Mouse (Mus musculus): ENCODE data around the gene Brd3os.

DNA sequence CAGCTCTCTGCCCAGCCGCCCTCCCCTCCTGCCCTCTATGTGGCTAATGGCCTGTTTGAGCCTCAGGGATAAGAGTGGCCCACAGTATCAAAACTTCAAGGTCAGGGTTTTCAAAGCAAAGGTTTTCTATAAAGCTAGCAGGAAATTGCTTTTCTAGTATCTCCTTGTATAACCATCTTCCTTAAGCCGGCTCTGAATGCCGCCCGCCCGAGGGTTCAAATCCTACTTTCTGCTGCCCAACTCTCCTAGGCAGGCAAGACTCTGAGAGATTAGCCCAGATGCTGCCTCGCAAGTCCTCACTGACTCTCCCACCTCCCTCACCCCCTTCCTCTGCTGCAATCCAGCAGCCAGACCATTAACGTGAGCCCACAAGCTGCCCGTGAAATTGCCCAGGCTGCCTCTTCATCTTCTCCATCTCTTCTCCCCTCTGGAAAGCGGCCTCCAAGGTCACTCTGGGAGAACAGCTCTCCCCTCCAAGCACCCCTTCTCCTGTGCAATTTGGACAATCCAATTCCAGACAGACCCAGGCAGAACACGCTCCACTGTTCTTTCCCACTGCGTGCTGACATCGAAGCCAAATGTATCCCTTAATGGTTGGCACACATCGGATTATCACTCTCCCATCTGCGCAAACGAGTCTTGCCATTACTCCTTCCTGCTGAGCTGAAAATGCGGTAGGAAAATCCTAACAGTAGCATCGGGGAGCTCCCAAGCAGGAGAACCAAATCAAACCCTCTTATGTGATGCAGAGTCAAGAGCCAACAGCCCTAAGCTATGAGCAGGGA lies 45.3 kb upstream of the Brd3os start:
- TF ChIP-seq CTCF (conservative IDR thresholded peaks at IDR 0.05; ENCODE audit: insufficient read depth, insufficient read length, low read depth, low read length) (no peak), POLR2A (IDR thresholded peaks at IDR 0.05; ENCODE audit: low read depth, low read length) (no peak)
